Mouse (Mus musculus): Measurements from ENCODE around the gene Lima1. TPM values are rescaled to one million over a fixed set of nuclear protein-coding genes. Genes with fewer than 3 reads are reported as not detected.
"Not testable (repeated sequence)": the region's sequence is repeated elsewhere in the genome, so short reads cannot be mapped to it uniquely, and the experiment has no call there.

Gene Lima1
- polyA plus RNA-seq, 1 experiment: 104 TPM

DNA sequence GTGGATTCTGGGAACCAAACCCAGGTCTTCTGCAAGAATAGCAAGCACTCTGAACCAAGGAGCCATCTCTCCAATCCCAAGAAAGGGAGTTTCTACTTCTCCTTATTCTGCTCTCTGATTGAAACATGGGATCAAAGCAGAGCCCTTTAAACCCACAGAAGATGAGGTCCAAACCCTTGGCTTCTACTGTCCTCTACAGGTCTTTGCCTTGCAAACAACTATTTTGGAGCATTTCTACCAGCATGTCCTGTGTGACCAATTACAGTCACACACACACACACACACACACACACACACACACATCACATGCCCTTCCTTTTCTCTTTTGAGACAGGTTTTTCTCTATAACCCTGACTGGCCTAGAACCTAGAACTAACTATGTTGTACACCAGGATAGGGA, 21.4 kb upstream of the Lima1 start:
- TF ChIP-seq CTCF (IDR thresholded peaks at IDR 0.05; ENCODE audit: low read depth, low read length): no peak
- TF ChIP-seq POLR2A (IDR thresholded peaks at IDR 0.05; ENCODE audit: insufficient read depth, low read length): no peak
- TF ChIP-seq EP300 (IDR thresholded peaks at IDR 0.05; ENCODE audit: insufficient read depth, low read depth, low read length): no peak
- no peak overlapping the region for H3K27ac ChIP-seq (ENCODE audit: insufficient read depth, low read length)
- no peak overlapping the region for H3K9ac ChIP-seq (ENCODE audit: low read depth, poor library complexity, severe bottlenecking)
- H3K27me3 ChIP-seq (ENCODE audit: control insufficient read depth, insufficient read depth, low read length, poor library complexity, severe bottlenecking): no peaks in the 10 kb centered on the region
- H3K9me3 ChIP-seq (replicated peaks; ENCODE audit: control insufficient read depth, insufficient read depth, low read length, poor library complexity, severe bottlenecking): no peaks in the 10 kb centered on the region
- H3K4me3 ChIP-seq (ENCODE audit: low read depth, low read length): no peak overlapping the region
- H3K36me3 ChIP-seq (ENCODE audit: control insufficient read depth, insufficient read depth, low read length, poor library complexity, severe bottlenecking): no peaks in the 10 kb centered on the region
- H3K4me1 ChIP-seq (ENCODE audit: control insufficient read depth, insufficient read depth, low read length): no peaks in the 10 kb centered on the region

DNA sequence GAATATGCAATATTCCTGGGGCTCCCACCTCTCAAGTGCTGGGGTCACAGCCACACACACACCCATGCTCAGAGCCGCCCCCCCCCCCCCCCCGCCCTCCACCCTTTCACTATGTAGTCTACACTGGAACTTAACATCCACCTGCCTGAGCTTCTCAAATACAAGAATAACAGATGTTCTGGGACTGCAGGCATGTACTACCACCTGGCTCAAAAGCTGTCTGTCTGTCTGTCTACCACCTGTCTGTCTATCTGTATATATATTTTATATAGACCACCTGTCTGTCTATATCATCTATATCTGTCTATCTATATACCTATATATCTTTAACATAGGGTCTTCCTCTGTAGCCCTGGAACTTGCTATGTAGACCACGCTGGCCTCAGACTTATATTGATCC, 16.1 kb upstream of the Lima1 start:
- Histone ChIP-seq H3K9ac (ENCODE audit: low read depth, poor library complexity, severe bottlenecking) (0 out of 2 replicates have a peak overlapping the region, but pooled peaks have one; percentile 5), H3K36me3 (ENCODE audit: control insufficient read depth, insufficient read depth, low read length, poor library complexity, severe bottlenecking) (no peaks in the 10 kb centered on the region), H3K4me1 (ENCODE audit: control insufficient read depth, insufficient read depth, low read length) (peaks cover 2% of the 10 kb centered on the region), H3K27me3 (ENCODE audit: control insufficient read depth, insufficient read depth, low read length, poor library complexity, severe bottlenecking) (no peaks in the 10 kb centered on the region), H3K4me3 (ENCODE audit: low read depth, low read length) (no peak overlapping the region), H3K9me3 (replicated peaks; ENCODE audit: control insufficient read depth, insufficient read depth, low read length, poor library complexity, severe bottlenecking) (no peaks in the 10 kb centered on the region), H3K27ac (ENCODE audit: insufficient read depth, low read length) (no peak overlapping the region)
- TF ChIP-seq CTCF (IDR thresholded peaks at IDR 0.05; ENCODE audit: low read depth, low read length) (no peak), EP300 (IDR thresholded peaks at IDR 0.05; ENCODE audit: insufficient read depth, low read depth, low read length) (no peak), POLR2A (IDR thresholded peaks at IDR 0.05; ENCODE audit: insufficient read depth, low read length) (no peak)

DNA sequence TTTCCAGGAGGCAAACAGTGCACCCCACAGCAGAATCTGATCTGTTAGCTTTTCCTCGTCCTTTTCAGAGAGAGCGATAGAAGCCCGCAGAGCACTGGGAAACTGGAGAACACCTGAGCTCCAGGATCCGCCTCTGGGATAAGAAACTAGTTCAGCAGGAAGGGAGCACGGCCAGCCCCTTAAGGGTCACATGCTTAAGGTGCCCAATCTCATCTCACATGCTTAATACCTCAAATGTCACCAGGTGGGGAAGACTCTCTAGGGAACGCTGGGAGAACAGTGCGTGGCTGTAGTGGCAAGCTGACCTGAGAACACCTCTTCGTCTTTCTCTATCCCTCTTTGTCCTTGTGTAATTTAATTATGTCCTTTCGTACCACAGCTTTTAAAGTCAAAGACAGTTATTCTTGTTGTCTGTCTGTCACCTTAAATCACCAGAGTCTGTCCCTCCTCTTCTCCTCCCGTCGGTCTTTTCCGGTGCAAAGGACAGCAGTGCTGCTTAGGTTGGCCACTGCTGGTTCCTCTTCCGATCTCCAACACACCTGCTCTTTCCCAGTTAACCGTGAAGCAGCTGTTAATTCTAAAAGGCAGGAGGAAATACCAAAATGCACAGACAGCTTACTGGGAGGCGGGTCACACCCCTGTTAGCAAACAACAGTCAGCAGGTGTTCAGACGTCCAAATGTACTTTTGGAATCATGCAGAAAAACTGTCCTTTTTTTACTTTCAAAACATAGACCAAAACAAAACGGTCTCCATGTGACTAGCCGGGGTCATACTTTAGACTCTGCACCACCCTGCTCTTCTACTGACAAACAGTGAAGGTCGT, 15.4 kb upstream of the Lima1 start:
- H3K27me3 ChIP-seq (ENCODE audit: control insufficient read depth, insufficient read depth, low read length, poor library complexity, severe bottlenecking): no peaks in the 10 kb centered on the region
- TF ChIP-seq EP300 (IDR thresholded peaks at IDR 0.05; ENCODE audit: insufficient read depth, low read depth, low read length) (0 out of 2 replicates have a peak, but pooled peaks have one; percentile 10), POLR2A (IDR thresholded peaks at IDR 0.05; ENCODE audit: insufficient read depth, low read length) (no peak), CTCF (IDR thresholded peaks at IDR 0.05; ENCODE audit: low read depth, low read length) (no peak)
- peaks cover 2% of the 10 kb centered on the region for H3K4me1 ChIP-seq (ENCODE audit: control insufficient read depth, insufficient read depth, low read length)
- peak overlapping the region; percentile 24; the same call in 1 of the 2 replicates for H3K4me3 ChIP-seq (ENCODE audit: low read depth, low read length)
- peak overlapping the region; percentile 37; the same call in 1 of the 2 replicates for H3K9ac ChIP-seq (ENCODE audit: low read depth, poor library complexity, severe bottlenecking)
- no peaks in the 10 kb centered on the region for H3K9me3 ChIP-seq (replicated peaks; ENCODE audit: control insufficient read depth, insufficient read depth, low read length, poor library complexity, severe bottlenecking)
- H3K36me3 ChIP-seq (ENCODE audit: control insufficient read depth, insufficient read depth, low read length, poor library complexity, severe bottlenecking): no peaks in the 10 kb centered on the region
- H3K27ac ChIP-seq (ENCODE audit: insufficient read depth, low read length): peak overlapping the region; percentile 42; the same call in 1 of the 2 replicates

DNA sequence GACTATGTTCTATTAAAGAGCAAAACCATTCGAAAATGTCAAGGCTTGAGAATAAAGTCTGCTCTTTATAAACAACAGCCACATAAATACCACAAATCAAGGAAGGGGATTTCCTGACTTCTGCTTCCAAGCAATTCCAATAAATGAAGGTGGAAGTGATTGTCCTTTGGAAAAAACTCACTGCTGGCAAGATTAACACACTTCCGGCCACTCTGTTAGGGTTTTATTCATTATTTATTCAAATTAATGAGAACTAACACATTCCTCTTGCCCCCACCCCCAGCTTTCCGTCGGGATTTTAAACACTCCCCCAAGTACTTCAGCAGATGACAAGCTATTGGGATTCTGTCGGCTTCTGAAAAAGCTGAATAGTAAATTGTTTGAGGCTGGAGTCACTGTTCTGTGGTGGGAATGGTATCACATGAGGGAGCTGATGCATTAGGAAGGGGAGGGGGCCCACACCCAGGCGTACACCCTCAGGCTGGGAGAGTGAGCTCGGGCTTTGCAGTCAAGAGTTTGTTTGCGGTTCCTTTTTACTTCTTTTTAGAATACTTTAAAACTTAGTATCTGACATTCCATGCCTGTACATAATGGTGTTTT, 14.1 kb upstream of the Lima1 start:
- Histone ChIP-seq H3K9me3 (replicated peaks; ENCODE audit: control insufficient read depth, insufficient read depth, low read length, poor library complexity, severe bottlenecking) (no peaks in the 10 kb centered on the region), H3K27me3 (ENCODE audit: control insufficient read depth, insufficient read depth, low read length, poor library complexity, severe bottlenecking) (no peaks in the 10 kb centered on the region), H3K27ac (ENCODE audit: insufficient read depth, low read length) (no peak overlapping the region), H3K4me1 (ENCODE audit: control insufficient read depth, insufficient read depth, low read length) (peaks cover 2% of the 10 kb centered on the region), H3K4me3 (ENCODE audit: low read depth, low read length) (no peak overlapping the region), H3K36me3 (ENCODE audit: control insufficient read depth, insufficient read depth, low read length, poor library complexity, severe bottlenecking) (no peaks in the 10 kb centered on the region), H3K9ac (ENCODE audit: low read depth, poor library complexity, severe bottlenecking) (no peak overlapping the region)
- no peak for TF ChIP-seq CTCF (IDR thresholded peaks at IDR 0.05; ENCODE audit: low read depth, low read length)
- TF ChIP-seq POLR2A (IDR thresholded peaks at IDR 0.05; ENCODE audit: insufficient read depth, low read length): no peak
- no peak for TF ChIP-seq EP300 (IDR thresholded peaks at IDR 0.05; ENCODE audit: insufficient read depth, low read depth, low read length)

DNA sequence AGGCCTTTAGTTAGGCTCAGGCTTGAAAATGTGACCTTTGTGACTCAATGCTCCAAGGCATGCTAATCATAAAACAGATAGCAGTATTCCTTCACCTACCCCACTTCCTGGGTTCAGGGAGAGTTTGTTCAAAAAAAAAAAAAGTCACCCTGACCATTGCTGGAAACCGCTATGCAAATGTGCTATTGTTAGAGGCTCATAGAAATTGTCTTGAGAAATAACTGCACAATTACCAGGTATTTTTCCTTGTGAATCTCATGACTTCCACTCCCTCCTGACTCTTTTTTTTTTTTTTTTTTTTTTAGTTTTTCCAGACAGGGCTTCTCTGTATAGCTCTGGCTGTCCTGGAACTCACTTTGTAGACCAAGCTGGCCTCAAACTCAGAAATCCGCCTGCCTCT, 11.9 kb upstream of the Lima1 start:
- H3K4me1 ChIP-seq (ENCODE audit: control insufficient read depth, insufficient read depth, low read length); H3K9me3 ChIP-seq (replicated peaks; ENCODE audit: control insufficient read depth, insufficient read depth, low read length, poor library complexity, severe bottlenecking); H3K27ac ChIP-seq (ENCODE audit: insufficient read depth, low read length); H3K27me3 ChIP-seq (ENCODE audit: control insufficient read depth, insufficient read depth, low read length, poor library complexity, severe bottlenecking); H3K4me3 ChIP-seq (ENCODE audit: low read depth, low read length); H3K36me3 ChIP-seq (ENCODE audit: control insufficient read depth, insufficient read depth, low read length, poor library complexity, severe bottlenecking); H3K9ac ChIP-seq (ENCODE audit: low read depth, poor library complexity, severe bottlenecking): not testable (repeated sequence)

DNA sequence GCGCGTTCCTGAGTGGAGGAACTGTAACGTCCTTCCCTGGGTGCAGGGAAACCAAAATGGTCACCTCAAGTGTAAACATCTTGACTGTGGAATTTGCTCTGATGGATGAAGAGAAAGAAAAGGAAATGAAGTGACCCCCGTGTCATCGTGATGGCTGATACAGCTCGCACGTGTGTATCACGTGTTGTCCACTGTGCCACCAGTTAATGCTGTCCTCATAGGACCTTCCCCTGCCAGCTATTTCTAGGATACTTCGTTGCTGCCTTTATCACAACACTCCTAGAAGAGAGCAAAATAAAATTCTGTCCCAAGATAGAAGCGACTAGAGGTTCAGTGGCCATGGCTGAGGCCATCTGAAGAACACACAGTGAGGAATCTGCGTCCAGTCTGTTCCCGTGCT, 8.8 kb upstream of the Lima1 start:
- TF ChIP-seq EP300 (IDR thresholded peaks at IDR 0.05; ENCODE audit: insufficient read depth, low read depth, low read length) (no peak), CTCF (IDR thresholded peaks at IDR 0.05; ENCODE audit: low read depth, low read length) (no peak), POLR2A (IDR thresholded peaks at IDR 0.05; ENCODE audit: insufficient read depth, low read length) (no peak)
- H3K36me3 ChIP-seq (ENCODE audit: control insufficient read depth, insufficient read depth, low read length, poor library complexity, severe bottlenecking): no peaks in the 10 kb centered on the region

More for the DNA sequence above, 8.8 kb upstream of the Lima1 start:
- Histone ChIP-seq H3K4me3 (ENCODE audit: low read depth, low read length) (no peak overlapping the region), H3K27ac (ENCODE audit: insufficient read depth, low read length) (no peak overlapping the region), H3K9ac (ENCODE audit: low read depth, poor library complexity, severe bottlenecking) (no peak overlapping the region), H3K4me1 (ENCODE audit: control insufficient read depth, insufficient read depth, low read length) (no peaks in the 10 kb centered on the region), H3K9me3 (replicated peaks; ENCODE audit: control insufficient read depth, insufficient read depth, low read length, poor library complexity, severe bottlenecking) (no peaks in the 10 kb centered on the region), H3K27me3 (ENCODE audit: control insufficient read depth, insufficient read depth, low read length, poor library complexity, severe bottlenecking) (no peaks in the 10 kb centered on the region)
